Mouse (Mus musculus) neural tube, embryonic 14.5 days (tissue): Measurements from ENCODE around the gene Tsr1. TPM values are rescaled to one million over a fixed set of nuclear protein-coding genes. Genes with fewer than 3 reads are reported as not detected.

Experiments used
- ATAC-seq: fragments of 200-750 bp; cut with Nextera tagmentation; 2 replicates; pipeline ENCODE4 v1.8.0; 2017; ENCODE audit warnings: low read depth, mild to moderate bottlenecking, moderate TSS enrichment, moderate library complexity
- H3K27ac ChIP-seq: fragments of 300-500 bp; sonication (generic); 2 replicates; pipeline ENCODE4 v1.5.1; 2014; ENCODE audit warnings: low read depth, mild to moderate bottlenecking, control low read depth, low read length, moderate library complexity, mixed read lengths
- H3K27me3 ChIP-seq: fragments of 300-500 bp; sonication (generic); 2 replicates; pipeline ENCODE4 v1.6.1; 2014; ENCODE audit warnings: low read length; ENCODE audit not compliant: control insufficient read depth, insufficient read depth
- H3K36me3 ChIP-seq: fragments of 300-500 bp; sonication (generic); 2 replicates; pipeline ENCODE4 v1.6.1; 2014; ENCODE audit warnings: low read length, mixed read lengths; ENCODE audit not compliant: control insufficient read depth, insufficient read depth
- H3K4me1 ChIP-seq: fragments of 300-500 bp; sonication (generic); 2 replicates; pipeline ENCODE4 v1.6.1; 2014; ENCODE audit warnings: low read length; ENCODE audit not compliant: control insufficient read depth, insufficient read depth
- H3K4me2 ChIP-seq: fragments of 300-500 bp; sonication (generic); 2 replicates; pipeline ENCODE4 v1.6.1; 2014; ENCODE audit warnings: mild to moderate bottlenecking, low read depth, low read length, control low read depth
- H3K4me3 ChIP-seq: fragments of 300-500 bp; sonication (generic); 2 replicates; pipeline ENCODE4 v1.5.1; 2014; ENCODE audit warnings: low read depth, low read length, control low read depth, mixed read lengths
- H3K9ac ChIP-seq: fragments of 300-500 bp; sonication (generic); replicated peaks from 2 replicates; pipeline ENCODE4 v1.6.1; 2014; ENCODE audit warnings: low read depth, mild to moderate bottlenecking, control low read depth, low read length, mixed read lengths
- H3K9me3 ChIP-seq: fragments of 300-500 bp; sonication (generic); 2 replicates; pipeline ENCODE4 v1.6.1; 2016; ENCODE audit warnings: low read length; ENCODE audit not compliant: control insufficient read depth
- WGBS: fragments of 180-500 bp; shearing (Covaris S2); extraction: QIAGEN DNeasy Blood & Tissue Kit; methylation state at CpG from one replicate; pipeline ENCODE4 v1.1.7; 2014; 5-methylcytosine and 5-hydroxymethylcytosine counted together
- microRNA-seq: library from miRNA; unstranded; fragments of <30 nt; microRNA quantifications from one replicate; pipeline ENCODE4, GENCODE M21; 2016
- polyA plus RNA-seq: library from polyadenylated mRNA; unstranded; fragments of >200 nt; fragmentation: Nextera tagmentation; extraction: Ambion mirVana; gene quantifications from 2 replicates; pipeline ENCODE4 v1.2.1, GENCODE M21; 2014

The Tsr1 gene
- polyA plus RNA-seq, 1 experiment from 2014 or later, result 27.9 TPM

DNA sequence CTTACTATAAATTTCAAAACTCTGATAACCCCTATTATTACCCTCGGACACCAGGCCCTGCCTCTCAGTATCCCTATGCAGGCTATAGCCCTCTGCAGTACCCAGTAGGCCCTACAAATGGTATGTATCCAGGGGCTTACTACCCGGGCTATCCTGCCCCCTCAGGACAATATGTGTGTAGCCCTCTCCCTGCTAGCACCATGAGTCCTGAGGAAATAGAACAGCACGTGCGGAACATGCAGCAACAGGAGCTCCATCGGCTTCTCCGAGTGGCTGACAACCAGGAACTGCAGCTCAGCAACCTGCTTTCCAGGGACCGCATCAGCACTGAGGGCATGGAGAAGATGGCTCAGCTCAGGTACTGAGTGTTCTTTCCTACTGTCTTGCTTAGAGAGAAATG, 32.5 kb downstream of the Tsr1 start:
- H3K36me3 ChIP-seq, result peaks cover 25% of the 10 kb centered on the region
- no peak overlapping the region for H3K9ac ChIP-seq
- WGBS, result 94% methylated on average over 7 of the region's 7 CpGs
- H3K9me3 ChIP-seq, result no peaks in the 10 kb centered on the region
- no peak overlapping the region for H3K27ac ChIP-seq
- ATAC-seq, result no peak
- no peak overlapping the region for H3K4me3 ChIP-seq
- H3K27me3 ChIP-seq, result no peaks in the 10 kb centered on the region
- H3K4me1 ChIP-seq, result peaks cover 6% of the 10 kb centered on the region; the same call in 1 of the 2 replicates
- no peak overlapping the region for H3K4me2 ChIP-seq

DNA sequence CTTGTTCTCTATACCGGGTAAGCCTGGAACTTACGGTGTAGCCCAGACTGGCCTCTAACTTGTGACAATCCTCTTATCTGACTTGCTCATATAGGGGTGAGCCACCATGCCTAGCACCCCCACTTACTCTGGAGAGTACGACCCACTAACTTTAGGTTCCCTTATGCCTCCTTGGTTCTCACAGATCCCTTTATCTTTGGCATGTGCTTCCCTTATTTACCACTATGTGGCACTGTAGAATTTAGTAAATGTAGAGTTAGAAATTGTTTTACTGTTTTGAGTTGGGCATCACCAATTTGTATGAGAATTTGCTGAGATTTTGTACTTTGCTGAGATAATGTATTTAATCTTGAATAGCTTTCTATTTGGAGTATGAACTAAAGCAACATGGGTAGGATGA, 48.5 kb downstream of the Tsr1 start:
- WGBS, result 82% methylated on average over 3 of the region's 3 CpGs
- H3K4me1 ChIP-seq, result no peaks in the 10 kb centered on the region
- H3K4me2 ChIP-seq, result no peak overlapping the region
- H3K9me3 ChIP-seq, result no peaks in the 10 kb centered on the region
- ATAC-seq, result no peak
- H3K36me3 ChIP-seq, result peaks cover 25% of the 10 kb centered on the region
- H3K27me3 ChIP-seq, result no peaks in the 10 kb centered on the region
- H3K9ac ChIP-seq, result no peak overlapping the region
- no peak overlapping the region for H3K27ac ChIP-seq
- no peak overlapping the region for H3K4me3 ChIP-seq

DNA sequence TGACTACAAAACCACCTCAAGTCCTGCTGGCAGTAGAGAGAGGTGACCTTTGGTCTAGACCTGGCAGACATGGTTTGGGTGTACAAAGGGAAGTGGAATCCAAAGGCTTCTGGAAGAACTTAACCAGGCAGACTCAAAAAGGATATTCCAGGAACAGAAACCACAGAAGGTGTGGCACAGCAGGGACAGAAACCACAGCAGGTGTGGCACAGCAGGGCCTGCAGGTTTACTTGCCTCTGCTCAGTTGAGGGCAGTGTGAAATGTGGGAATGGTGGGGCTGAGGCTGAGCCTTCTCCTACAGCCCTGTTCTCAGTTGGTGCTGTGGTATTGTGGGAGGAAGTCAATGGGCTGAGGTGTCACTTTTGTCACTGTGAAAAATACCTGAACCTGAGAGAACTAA, 57.0 kb downstream of the Tsr1 start:
- Histone ChIP-seq H3K27ac (no peak overlapping the region), H3K9me3 (no peaks in the 10 kb centered on the region), H3K4me3 (no peak overlapping the region), H3K36me3 (peaks cover 9% of the 10 kb centered on the region; the same call in 1 of the 2 replicates), H3K4me1 (no peaks in the 10 kb centered on the region), H3K9ac (no peak overlapping the region), H3K27me3 (no peaks in the 10 kb centered on the region), H3K4me2 (no peak overlapping the region)
- no peak for ATAC-seq

DNA sequence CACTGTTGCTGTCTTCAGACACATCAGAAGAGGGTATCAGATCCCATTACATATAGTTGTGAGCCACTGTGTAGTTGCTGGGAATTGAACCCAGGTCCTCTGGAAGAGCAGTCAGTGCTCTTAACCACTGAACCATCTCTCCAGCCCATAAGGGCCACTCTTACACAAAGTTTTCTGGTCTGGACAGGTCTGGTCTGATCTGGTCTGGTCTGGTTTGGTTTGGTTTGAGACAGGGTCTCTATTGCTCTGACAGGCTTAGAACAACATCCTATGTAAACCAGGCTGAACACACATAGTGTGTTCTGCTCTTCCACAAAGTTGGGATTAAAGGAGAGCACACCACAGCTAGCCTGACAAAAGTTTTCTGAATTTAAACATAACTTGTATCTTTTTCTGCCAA, 58.1 kb downstream of the Tsr1 start:
- Histone ChIP-seq H3K4me3 (no peak overlapping the region), H3K9me3 (no peaks in the 10 kb centered on the region), H3K27me3 (no peaks in the 10 kb centered on the region), H3K27ac (no peak overlapping the region), H3K36me3 (peaks cover 9% of the 10 kb centered on the region; the same call in 1 of the 2 replicates), H3K9ac (no peak overlapping the region), H3K4me2 (no peak overlapping the region), H3K4me1 (no peaks in the 10 kb centered on the region)
- ATAC-seq, result no peak

DNA sequence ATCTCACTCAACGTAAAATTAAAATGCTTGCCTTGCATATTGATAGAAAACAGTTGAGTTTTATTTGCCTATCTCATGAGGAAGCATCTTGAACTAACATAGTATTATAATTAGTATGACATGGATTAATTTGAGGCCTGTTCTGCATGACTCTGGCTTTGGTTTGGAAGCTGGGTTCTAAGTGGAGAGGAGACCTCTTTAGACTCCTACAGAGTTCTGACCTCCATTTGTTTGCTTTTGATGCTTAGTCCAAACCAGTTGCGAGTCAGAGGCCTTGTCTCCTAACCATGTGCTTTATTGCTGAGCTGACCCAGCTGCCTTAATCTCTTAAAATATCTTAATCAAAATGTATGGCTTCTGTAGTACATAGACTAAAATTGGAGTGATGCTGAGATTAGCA, 59.7 kb downstream of the Tsr1 start:
- no peak overlapping the region for H3K4me3 ChIP-seq
- no peak overlapping the region for H3K27ac ChIP-seq
- no peaks in the 10 kb centered on the region for H3K4me1 ChIP-seq
- no peaks in the 10 kb centered on the region for H3K9me3 ChIP-seq
- H3K4me2 ChIP-seq, result no peak overlapping the region
- WGBS, result 93% methylated on average over 2 of the region's 2 CpGs
- H3K9ac ChIP-seq, result no peak overlapping the region
- peaks cover 9% of the 10 kb centered on the region; the same call in 1 of the 2 replicates for H3K36me3 ChIP-seq
- H3K27me3 ChIP-seq, result no peaks in the 10 kb centered on the region
- ATAC-seq, result no peak

Small RNAs within 50 kb of the gene (microRNA-seq; reads per million reads assigned to microRNA genes)
- gene Mir6926, result 1.4 reads per million

Other genes with a start within 250 kb of the Tsr1 start
- 15.9 and 17.7 TPM in 2 replicates for gene Cluh, start 248.6 kb upstream of the Tsr1 start, polyA plus RNA-seq
- gene Pafah1b1, start 173.4 kb upstream of the Tsr1 start, polyA plus RNA-seq, result 92.6 and 115 TPM in 2 replicates
- 33.9 and 37.1 TPM in 2 replicates for gene Mettl16, start 127.2 kb upstream of the Tsr1 start, polyA plus RNA-seq
- 7.6 and 9.4 TPM in 2 replicates for gene Mnt, start 67.2 kb upstream of the Tsr1 start, polyA plus RNA-seq
- gene Sgsm2, start 1.0 kb upstream of the Tsr1 start, polyA plus RNA-seq, result 25.3 and 28.7 TPM in 2 replicates
- 13.7 and 15.7 TPM in 2 replicates for gene Smg6, start 27.8 kb downstream of the Tsr1 start, polyA plus RNA-seq
- 41.6 and 45.8 TPM in 2 replicates for gene Srr, start 27.9 kb downstream of the Tsr1 start, polyA plus RNA-seq